Mouse (Mus musculus) lung, postnatal 0 days (tissue): ENCODE results near the gene Trit1. TPM values are rescaled to one million over a fixed set of nuclear protein-coding genes. Genes with fewer than 3 reads are reported as not detected.

Experiments
- ATAC-seq: fragments of 200-750 bp; cut with Nextera tagmentation; 2 replicates; pipeline ENCODE4 v1.8.0; 2017; ENCODE audit warnings: moderate library complexity
- DNase-seq: peaks from one replicate; pipeline ENCODE4 v3.0.0-alpha.2; 2016; ENCODE audit warnings: low spot score
- H3K27ac ChIP-seq: fragments of 300-500 bp; sonication (generic); 2 replicates; pipeline ENCODE4 v1.5.1; 2014; ENCODE audit warnings: antibody characterized with exemption, mild to moderate bottlenecking, low read length, mixed read lengths
- H3K27me3 ChIP-seq: fragments of 300-500 bp; sonication (generic); replicated peaks from 2 replicates; pipeline ENCODE4 v1.6.1; 2014; ENCODE audit warnings: low read length, mixed read lengths; ENCODE audit not compliant: insufficient read depth
- H3K36me3 ChIP-seq: fragments of 300-500 bp; sonication (generic); 2 replicates; pipeline ENCODE4 v1.6.1; 2014; ENCODE audit warnings: low read length, mixed read lengths; ENCODE audit not compliant: insufficient read depth
- H3K4me1 ChIP-seq: fragments of 300-500 bp; sonication (generic); 2 replicates; pipeline ENCODE4 v1.6.1; 2014; ENCODE audit warnings: antibody characterized with exemption, low read depth, low read length, mixed read lengths; ENCODE audit not compliant: insufficient read depth
- H3K4me2 ChIP-seq: fragments of 300-500 bp; sonication (generic); replicated peaks from 2 replicates; pipeline ENCODE4 v1.6.1; 2014; ENCODE audit warnings: low read depth, mild to moderate bottlenecking, low read length, moderate library complexity, mixed read lengths
- H3K4me3 ChIP-seq: fragments of 300-500 bp; sonication (generic); 2 replicates; pipeline ENCODE4 v1.5.1; 2014; ENCODE audit warnings: low read depth, low read length
- H3K9ac ChIP-seq: fragments of 300-500 bp; sonication (generic); replicated peaks from 2 replicates; pipeline ENCODE4 v1.6.1; 2014; ENCODE audit warnings: low read depth, mild to moderate bottlenecking
- H3K9me3 ChIP-seq: fragments of 300-500 bp; sonication (generic); 2 replicates; pipeline ENCODE4 v1.6.1; 2016; ENCODE audit warnings: low read length, mixed read lengths
- CTCF ChIP-seq: IDR thresholded peaks from 2 replicates; pipeline ENCODE4 v1.5.1; 2016; ENCODE audit warnings: antibody characterized with exemption, mild to moderate bottlenecking
- EP300 ChIP-seq: IDR thresholded peaks from 2 replicates; pipeline ENCODE4 v1.6.1; 2016; ENCODE audit warnings: antibody characterized with exemption, mild to moderate bottlenecking, control low read depth
- WGBS: fragments of 180-500 bp; shearing (Covaris S2); extraction: QIAGEN DNeasy Blood & Tissue Kit; methylation state at CpG from one replicate; pipeline ENCODE4 v1.1.7; 2014; 5-methylcytosine and 5-hydroxymethylcytosine counted together
- polyA plus RNA-seq: library from polyadenylated mRNA; unstranded; fragments of >200 nt; fragmentation: Nextera tagmentation; extraction: Ambion mirVana; gene quantifications from 2 replicates; pipeline ENCODE4 v1.2.1, GENCODE M21; 2015

The Trit1 gene
- polyA plus RNA-seq, 1 experiment from 2014 or later = 11.1 TPM

DNA sequence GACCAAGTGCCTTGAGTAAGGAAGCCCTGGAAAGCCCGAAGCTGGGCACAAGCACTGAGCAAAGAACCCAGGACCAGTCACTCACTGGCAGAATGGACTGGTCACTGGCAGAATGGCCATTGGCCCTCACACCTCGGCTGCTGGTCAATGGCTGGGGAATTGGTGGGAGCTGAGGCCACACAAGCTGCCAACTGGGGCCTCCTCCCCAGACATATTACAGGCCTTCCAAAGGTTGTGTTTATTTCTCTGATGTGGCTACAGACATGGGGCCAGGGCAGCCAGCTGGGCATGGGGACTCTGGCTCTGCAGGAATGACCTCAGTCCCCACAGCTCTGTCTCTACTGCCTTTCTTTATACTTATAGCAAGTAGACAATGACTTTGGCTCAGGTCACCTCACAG, 37.5 kb upstream of the Trit1 start:
- no peak overlapping the region for H3K27ac ChIP-seq
- H3K27me3 ChIP-seq = peaks cover 17% of the 10 kb centered on the region
- H3K9me3 ChIP-seq = no peaks in the 10 kb centered on the region
- ATAC-seq = no peak
- H3K4me2 ChIP-seq = no peak overlapping the region
- no peaks in the 10 kb centered on the region for H3K4me1 ChIP-seq
- H3K9ac ChIP-seq = no peak overlapping the region
- TF ChIP-seq CTCF (no peak), EP300 (no peak)
- H3K4me3 ChIP-seq = no peak overlapping the region
- WGBS = 81% methylated on average over 2 of the region's 2 CpGs
- DNase-seq = no peak
- no peaks in the 10 kb centered on the region for H3K36me3 ChIP-seq

DNA sequence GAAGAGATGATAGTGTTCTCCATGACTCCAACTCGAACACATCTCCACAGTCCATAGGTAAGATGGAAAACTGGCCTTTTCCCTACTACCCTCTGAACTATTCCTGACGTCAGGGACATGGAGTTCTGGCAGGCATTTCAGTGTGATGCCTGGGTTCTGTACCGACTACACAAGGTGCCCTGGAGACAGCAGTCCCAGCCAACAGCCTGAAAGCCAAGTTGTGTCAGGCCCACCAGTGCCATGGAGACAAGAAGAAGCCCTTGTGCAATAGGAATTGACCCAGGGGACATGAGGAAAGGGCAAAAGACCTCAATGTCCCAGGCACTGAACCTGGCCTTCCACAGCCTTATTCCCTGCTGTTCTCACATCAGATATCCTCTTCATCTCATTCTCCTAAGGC, 36.6 kb upstream of the Trit1 start:
- H3K4me1 ChIP-seq = no peaks in the 10 kb centered on the region
- TF ChIP-seq EP300 = no peak
- TF ChIP-seq CTCF = no peak
- no peak overlapping the region for H3K27ac ChIP-seq
- DNase-seq = no peak
- H3K4me3 ChIP-seq = no peak overlapping the region
- 74% methylated on average over 3 of the region's 3 CpGs for WGBS
- no peak overlapping the region for H3K9ac ChIP-seq
- H3K4me2 ChIP-seq = no peak overlapping the region
- H3K27me3 ChIP-seq = peaks cover 26% of the 10 kb centered on the region
- no peaks in the 10 kb centered on the region for H3K36me3 ChIP-seq
- ATAC-seq = no peak
- no peaks in the 10 kb centered on the region for H3K9me3 ChIP-seq

- 74% methylated on average over 2 of the region's 2 CpGs for WGBS
- H3K4me1 ChIP-seq = no peaks in the 10 kb centered on the region
- H3K27ac ChIP-seq = no peak overlapping the region
- H3K9me3 ChIP-seq = no peaks in the 10 kb centered on the region
- no peaks in the 10 kb centered on the region for H3K36me3 ChIP-seq
- ATAC-seq (no peak), DNase-seq (no peak)
- no peak overlapping the region for H3K4me3 ChIP-seq
- H3K27me3 ChIP-seq = peaks cover 28% of the 10 kb centered on the region
- H3K4me2 ChIP-seq = no peak overlapping the region
- TF ChIP-seq EP300 (no peak), CTCF (no peak)
- no peak overlapping the region for H3K9ac ChIP-seq
Measured at GRCm38 (mm10) chr4:122980684-122981083, 35.7 kb upstream of the Trit1 start.

DNA sequence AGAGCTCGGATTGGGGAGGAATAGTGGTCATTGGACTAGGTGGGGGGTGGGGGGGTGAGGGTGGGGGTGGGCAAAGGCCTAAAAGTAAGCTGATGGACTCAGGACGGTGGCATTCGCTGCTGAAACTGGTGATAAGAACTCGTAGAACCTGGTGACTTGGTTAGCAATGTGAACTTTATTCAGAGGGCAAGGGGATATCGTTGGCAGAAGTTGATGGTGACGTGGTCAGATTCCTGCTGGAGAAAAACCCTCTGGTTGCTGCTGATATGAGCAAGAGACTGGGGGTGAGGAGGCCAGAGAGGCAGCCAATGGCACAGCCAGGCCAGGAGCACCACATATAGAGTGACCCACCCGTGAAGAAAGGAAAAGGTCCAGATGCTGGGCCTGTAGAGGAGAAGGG, 35.2 kb upstream of the Trit1 start:
- WGBS = 65% methylated on average over 7 of the region's 7 CpGs
- no peak overlapping the region for H3K9ac ChIP-seq
- no peak overlapping the region for H3K4me3 ChIP-seq
- no peak overlapping the region for H3K27ac ChIP-seq
- DNase-seq = no peak
- no peak for ATAC-seq
- no peaks in the 10 kb centered on the region for H3K9me3 ChIP-seq
- H3K36me3 ChIP-seq = no peaks in the 10 kb centered on the region
- H3K27me3 ChIP-seq = peaks cover 32% of the 10 kb centered on the region
- TF ChIP-seq EP300 = no peak
- TF ChIP-seq CTCF = no peak
- H3K4me1 ChIP-seq = no peaks in the 10 kb centered on the region
- no peak overlapping the region for H3K4me2 ChIP-seq

- TF ChIP-seq EP300 = no peak
- TF ChIP-seq CTCF = no peak
- 39% methylated on average over 3 of the region's 3 CpGs for WGBS
- no peaks in the 10 kb centered on the region for H3K4me1 ChIP-seq
- H3K4me3 ChIP-seq = no peak overlapping the region
- DNase-seq = no peak
- H3K36me3 ChIP-seq = no peaks in the 10 kb centered on the region
- no peak for ATAC-seq
- no peaks in the 10 kb centered on the region for H3K9me3 ChIP-seq
- no peak overlapping the region for H3K9ac ChIP-seq
- peaks cover 32% of the 10 kb centered on the region for H3K27me3 ChIP-seq
- no peak overlapping the region for H3K4me2 ChIP-seq
- H3K27ac ChIP-seq = no peak overlapping the region
Measured at GRCm38 (mm10) chr4:122981930-122982329, 34.5 kb upstream of the Trit1 start.

- Histone ChIP-seq H3K36me3 (no peaks in the 10 kb centered on the region), H3K4me2 (no peak overlapping the region), H3K9ac (no peak overlapping the region), H3K9me3 (no peaks in the 10 kb centered on the region), H3K27me3 (peaks cover 32% of the 10 kb centered on the region), H3K4me1 (no peaks in the 10 kb centered on the region), H3K27ac (no peak overlapping the region), H3K4me3 (no peak overlapping the region)
- TF ChIP-seq EP300 (no peak), CTCF (no peak)
- DNase-seq (no peak), ATAC-seq (no peak)
- 62% methylated on average over 3 of the region's 3 CpGs for WGBS
Measured at GRCm38 (mm10) chr4:122982537-122982936, 33.9 kb upstream of the Trit1 start.

DNA sequence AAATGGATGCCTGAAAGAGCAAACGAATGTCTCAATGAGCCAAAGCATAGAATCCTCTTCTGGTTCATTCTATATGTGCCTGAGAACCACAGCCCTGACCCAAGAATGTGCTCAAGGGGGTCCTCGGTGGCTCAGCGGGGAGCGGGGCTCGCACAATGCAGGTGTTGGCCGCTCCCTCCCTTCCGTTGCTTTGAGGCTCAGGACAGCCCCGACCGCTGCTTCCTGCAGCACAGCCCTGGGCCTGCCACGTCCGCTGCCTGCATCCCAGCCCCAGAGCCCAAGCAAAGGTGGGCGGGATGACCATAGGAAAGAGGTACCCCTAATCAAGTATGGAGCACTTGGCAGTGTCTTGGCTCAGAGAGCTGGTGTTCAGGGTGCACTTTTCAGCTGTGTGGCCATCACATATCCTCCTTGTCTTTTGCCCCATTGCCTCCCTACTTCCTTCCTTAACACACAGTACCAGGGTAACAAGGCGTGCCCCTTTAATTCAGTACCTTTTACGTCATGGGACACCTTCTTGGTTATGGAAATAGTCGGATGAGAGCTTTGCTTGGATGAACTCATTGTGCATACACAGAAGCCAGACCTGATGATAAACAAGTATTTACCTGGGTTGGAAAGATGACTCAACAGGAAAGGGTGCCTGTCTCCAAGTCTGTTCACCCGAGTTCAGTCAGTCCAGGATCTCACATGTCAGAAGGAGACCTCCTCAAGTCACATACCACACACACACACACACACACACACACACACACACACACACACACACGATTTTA, 32.7 kb upstream of the Trit1 start:
- Histone ChIP-seq H3K36me3 (no peaks in the 10 kb centered on the region), H3K27ac (no peak overlapping the region), H3K27me3 (peaks cover 29% of the 10 kb centered on the region), H3K9ac (no peak overlapping the region), H3K9me3 (no peaks in the 10 kb centered on the region), H3K4me3 (no peak overlapping the region), H3K4me1 (no peaks in the 10 kb centered on the region), H3K4me2 (no peak overlapping the region)
- ATAC-seq = no peak
- DNase-seq = no peak
- WGBS = 17% methylated on average over 17 of the region's 17 CpGs
- TF ChIP-seq CTCF (no peak), EP300 (no peak)
